Mouse (Mus musculus): ENCODE data around the gene Nphp4. TPM values are rescaled to one million over a fixed set of nuclear protein-coding genes. Genes with fewer than 3 reads are reported as not detected.

Gene Nphp4
- total RNA-seq, 1 experiment: 2.5 TPM

DNA sequence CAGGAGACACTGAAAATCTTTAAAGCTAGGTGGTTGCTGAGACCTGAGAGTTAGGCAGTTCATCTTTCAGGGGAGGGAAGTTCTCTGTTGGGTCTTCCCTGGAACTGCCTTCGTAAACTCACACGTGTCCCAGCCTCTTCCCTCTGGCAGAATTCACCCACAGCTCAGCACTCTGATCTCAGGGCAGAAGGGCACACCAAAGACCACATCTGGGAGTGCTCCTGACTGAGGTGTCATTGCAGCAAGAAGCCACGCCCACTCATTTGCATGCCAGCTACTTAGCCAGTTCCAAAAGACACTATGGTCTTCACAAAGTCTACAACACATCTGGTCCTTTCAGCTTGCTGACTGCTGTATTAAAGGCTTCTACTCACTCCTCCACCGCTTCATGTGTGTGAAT, 109.7 kb downstream of the Nphp4 start:
- in situ Hi-C loops (cut with MboI; ENCODE audit: low sequenced_read_pairs in 2 of 2, unreplicated experiment in 2 of 2): no loop called here

DNA sequence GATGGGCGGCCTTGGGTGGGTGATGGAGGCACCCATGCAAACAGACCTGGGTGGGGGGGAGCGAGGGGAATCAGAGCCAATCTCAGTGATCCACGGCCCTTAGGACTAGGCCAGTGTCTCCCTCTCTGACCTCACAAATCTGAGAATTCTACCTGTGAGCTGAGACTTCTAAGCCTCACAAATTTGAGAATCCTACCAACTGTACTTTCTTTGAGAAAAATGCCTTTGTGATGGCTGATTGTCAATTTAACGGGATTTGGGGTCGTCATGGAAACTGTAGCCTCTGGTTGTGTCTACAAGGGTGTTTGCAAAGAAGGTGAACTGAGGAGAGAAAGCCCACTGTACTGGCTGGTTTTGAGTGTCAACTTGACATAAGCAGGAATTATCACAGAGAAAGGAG, 127.8 kb downstream of the Nphp4 start:
- no peak for DNase-seq (ENCODE audit: low read depth, low spot score)
- Histone ChIP-seq H3K4me1 (ENCODE audit: control insufficient read depth in 2 of 2, insufficient read depth in 2 of 2, low read length in 2 of 2, poor library complexity in 1 of 2) (no peaks in the 10 kb centered on the region), H3K4me3 (ENCODE audit: insufficient read depth in 1 of 2, low read depth in 1 of 2, low read length in 2 of 2, poor library complexity in 1 of 2, severe bottlenecking in 1 of 2) (no peak overlapping the region), H3K9me3 (ENCODE audit: control insufficient read depth, insufficient read depth, low read depth, low read length) (no peaks in the 10 kb centered on the region), H3K9ac (ENCODE audit: insufficient read depth, low read depth, low read length, poor library complexity, severe bottlenecking) (no peak overlapping the region), H3K27ac (ENCODE audit: insufficient read depth, low read depth, low read length, poor library complexity, severe bottlenecking) (no peak overlapping the region), H3K36me3 (ENCODE audit: control insufficient read depth, insufficient read depth, low read length, poor library complexity, severe bottlenecking) (no peaks in the 10 kb centered on the region)
- in situ Hi-C loops (cut with MboI; ENCODE audit: low sequenced_read_pairs in 2 of 2, unreplicated experiment in 2 of 2): no loop called here
- TF ChIP-seq ZNF384 (IDR thresholded peaks at IDR 0.05; ENCODE audit: low read depth, low read length) (no peak), CHD2 (IDR thresholded peaks at IDR 0.05; ENCODE audit: low read depth, low read length) (no peak), HCFC1 (IDR thresholded peaks at IDR 0.05; ENCODE audit: borderline replicate concordance, insufficient read depth, low read length) (no peak), MAFK (IDR thresholded peaks at IDR 0.05; ENCODE audit: insufficient read depth, low read depth, low read length) (no peak)

More for the DNA sequence above, 109.7 kb downstream of the Nphp4 start:
- Histone ChIP-seq H3K36me3 (ENCODE audit: control insufficient read depth, insufficient read depth, low read length, poor library complexity, severe bottlenecking) (no peaks in the 10 kb centered on the region), H3K9ac (ENCODE audit: insufficient read depth, low read depth, low read length, poor library complexity, severe bottlenecking) (no peak overlapping the region), H3K4me3 (ENCODE audit: insufficient read depth in 1 of 2, low read depth in 1 of 2, low read length in 2 of 2, poor library complexity in 1 of 2, severe bottlenecking in 1 of 2) (no peak overlapping the region), H3K27ac (ENCODE audit: insufficient read depth, low read depth, low read length, poor library complexity, severe bottlenecking) (no peak overlapping the region), H3K9me3 (ENCODE audit: control insufficient read depth, insufficient read depth, low read depth, low read length) (no peaks in the 10 kb centered on the region), H3K4me1 (ENCODE audit: control insufficient read depth in 2 of 2, insufficient read depth in 2 of 2, low read length in 2 of 2, poor library complexity in 1 of 2) (peaks cover 2 to 11% of the 10 kb centered on the region in 2 experiments; a peak in 3 of 4 replicates)
- no peak for TF ChIP-seq CHD2 (IDR thresholded peaks at IDR 0.05; ENCODE audit: low read depth, low read length)
- TF ChIP-seq ZC3H11A (IDR thresholded peaks at IDR 0.05; ENCODE audit: borderline replicate concordance, low read depth, low read length): no peak
- TF ChIP-seq ZNF384 (IDR thresholded peaks at IDR 0.05; ENCODE audit: low read depth, low read length): no peak
- no peak for TF ChIP-seq MAFK (IDR thresholded peaks at IDR 0.05; ENCODE audit: insufficient read depth, low read depth, low read length)
- TF ChIP-seq HCFC1 (IDR thresholded peaks at IDR 0.05; ENCODE audit: borderline replicate concordance, insufficient read depth, low read length): no peak
- DNase-seq (ENCODE audit: low read depth, low spot score): no peak

DNA sequence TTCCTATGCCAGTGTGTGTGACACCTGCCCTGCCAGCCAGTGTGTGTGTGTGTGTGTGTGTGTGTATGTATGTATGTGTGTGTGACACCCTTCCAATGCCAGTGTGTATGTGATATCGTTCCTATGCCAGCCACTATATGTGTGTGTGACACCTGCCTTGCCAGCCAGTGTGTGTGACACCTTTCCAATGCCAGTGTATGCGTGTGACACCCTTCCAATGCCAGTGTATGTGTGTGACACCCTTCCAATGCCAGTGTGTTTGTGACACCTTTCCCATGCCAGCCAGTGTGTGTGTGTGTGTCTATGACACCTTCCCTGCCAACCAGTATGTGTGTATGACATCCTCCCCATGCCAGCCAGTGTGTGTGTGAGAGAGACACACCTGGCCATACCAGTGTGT, 132.7 kb downstream of the Nphp4 start:
- no peak overlapping the region for H3K27ac ChIP-seq (ENCODE audit: insufficient read depth, low read depth, low read length, poor library complexity, severe bottlenecking)
- H3K9me3 ChIP-seq (ENCODE audit: control insufficient read depth, insufficient read depth, low read depth, low read length): no peaks in the 10 kb centered on the region
- no peak overlapping the region for H3K4me3 ChIP-seq (ENCODE audit: insufficient read depth in 1 of 2, low read depth in 1 of 2, low read length in 2 of 2, poor library complexity in 1 of 2, severe bottlenecking in 1 of 2)
- no peaks in the 10 kb centered on the region for H3K4me1 ChIP-seq (ENCODE audit: control insufficient read depth in 2 of 2, insufficient read depth in 2 of 2, low read length in 2 of 2, poor library complexity in 1 of 2)
- no peaks in the 10 kb centered on the region for H3K36me3 ChIP-seq (ENCODE audit: control insufficient read depth, insufficient read depth, low read length, poor library complexity, severe bottlenecking)
- no peak overlapping the region for H3K9ac ChIP-seq (ENCODE audit: insufficient read depth, low read depth, low read length, poor library complexity, severe bottlenecking)
- no peak for TF ChIP-seq MAFK (IDR thresholded peaks at IDR 0.05; ENCODE audit: insufficient read depth, low read depth, low read length)
- TF ChIP-seq HCFC1 (IDR thresholded peaks at IDR 0.05; ENCODE audit: borderline replicate concordance, insufficient read depth, low read length): no peak
- TF ChIP-seq ZNF384 (IDR thresholded peaks at IDR 0.05; ENCODE audit: low read depth, low read length): no peak
- TF ChIP-seq CHD2 (IDR thresholded peaks at IDR 0.05; ENCODE audit: low read depth, low read length): no peak
- no peak for TF ChIP-seq ZC3H11A (IDR thresholded peaks at IDR 0.05; ENCODE audit: borderline replicate concordance, low read depth, low read length)
- DNase-seq (ENCODE audit: low read depth, low spot score): no peak
- in situ Hi-C loops (cut with MboI; ENCODE audit: low sequenced_read_pairs in 2 of 2, unreplicated experiment in 2 of 2): no loop called here

DNA sequence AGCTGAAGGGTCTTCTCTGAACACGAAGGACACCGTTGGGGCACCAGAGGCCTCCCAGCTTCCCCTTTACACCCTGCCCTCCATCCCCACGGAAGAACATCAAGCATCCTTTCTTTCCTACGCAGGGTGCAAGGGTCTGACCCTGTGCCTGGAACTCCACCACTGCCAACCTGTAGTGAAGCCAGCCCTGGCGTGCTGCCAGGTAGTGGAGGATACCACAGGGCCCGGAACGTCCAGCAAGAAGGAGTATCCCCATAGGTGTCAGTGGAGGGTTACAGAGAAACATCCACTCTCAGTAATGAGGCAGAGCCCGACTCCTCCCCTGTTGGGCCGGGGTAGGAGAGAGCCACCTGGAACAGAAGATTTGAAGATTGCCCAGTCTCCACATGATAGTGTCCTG, 133.5 kb downstream of the Nphp4 start:
- in situ Hi-C loops (cut with MboI; ENCODE audit: low sequenced_read_pairs in 2 of 2, unreplicated experiment in 2 of 2): no loop called here
- no peak overlapping the region for H3K27ac ChIP-seq (ENCODE audit: insufficient read depth, low read depth, low read length, poor library complexity, severe bottlenecking)

More for the DNA sequence above, 133.5 kb downstream of the Nphp4 start:
- Histone ChIP-seq H3K9ac (ENCODE audit: insufficient read depth, low read depth, low read length, poor library complexity, severe bottlenecking) (no peak overlapping the region), H3K4me3 (ENCODE audit: insufficient read depth in 1 of 2, low read depth in 1 of 2, low read length in 2 of 2, poor library complexity in 1 of 2, severe bottlenecking in 1 of 2) (no peak overlapping the region), H3K9me3 (ENCODE audit: control insufficient read depth, insufficient read depth, low read depth, low read length) (no peaks in the 10 kb centered on the region), H3K36me3 (ENCODE audit: control insufficient read depth, insufficient read depth, low read length, poor library complexity, severe bottlenecking) (no peaks in the 10 kb centered on the region), H3K4me1 (ENCODE audit: control insufficient read depth in 2 of 2, insufficient read depth in 2 of 2, low read length in 2 of 2, poor library complexity in 1 of 2) (no peaks in the 10 kb centered on the region)
- DNase-seq (ENCODE audit: low read depth, low spot score): no peak
- TF ChIP-seq HCFC1 (IDR thresholded peaks at IDR 0.05; ENCODE audit: borderline replicate concordance, insufficient read depth, low read length) (no peak), ZC3H11A (IDR thresholded peaks at IDR 0.05; ENCODE audit: borderline replicate concordance, low read depth, low read length) (no peak)

Other genes with a start within 250 kb of the Nphp4 start
- 5.1 and 7.2 TPM in 2 replicates for gene Gpr153, start 202.5 kb upstream of the Nphp4 start, total RNA-seq (2012; rRNA removed)
- gene Hes3, start 185.0 kb upstream of the Nphp4 start, total RNA-seq (2012; rRNA removed): 0.58 and 1.1 TPM in 2 replicates
- gene Icmt, start 179.5 kb upstream of the Nphp4 start, total RNA-seq (2012; rRNA removed): 47.7 and 61.4 TPM in 2 replicates
- gene Rnf207, start 157.7 kb upstream of the Nphp4 start, total RNA-seq (2012; rRNA removed): 4.6 and 9.0 TPM in 2 replicates
- gene Rpl22, start 151.0 kb upstream of the Nphp4 start, total RNA-seq (2012; rRNA removed): 1,269 and 1,458 TPM in 2 replicates
- 3.1 and 5.8 TPM in 2 replicates for gene Chd5, start 138.1 kb upstream of the Nphp4 start, total RNA-seq (2012; rRNA removed)
- 1.6 TPM in 2 replicates for gene Kcnab2, start 1.2 kb downstream of the Nphp4 start, total RNA-seq (2012; rRNA removed)